Mouse (Mus musculus): ENCODE measurements around the gene Uggt2. TPM values are rescaled to one million over a fixed set of nuclear protein-coding genes. Genes with fewer than 3 reads are reported as not detected.

Uggt2 gene
- polyA plus RNA-seq, 1 experiment from 2014 or later, result 26.7 TPM

- Histone ChIP-seq H3K36me3 (ENCODE audit: insufficient read depth) (0 out of 2 replicates have a peak, but pooled peaks cover 4% of the 10 kb centered on the region), H3K4me3 (ENCODE audit: low read depth, low read length) (peak overlapping the region; percentile 81), H3K27ac (ENCODE audit: low read depth) (peak overlapping the region; percentile 83), H3K27me3 (ENCODE audit: insufficient read depth, low read length) (no peaks in the 10 kb centered on the region), H3K9me3 (ENCODE audit: low read depth, low read length) (no peaks in the 10 kb centered on the region), H3K4me2 (peak overlapping the region; percentile 82), H3K4me1 (ENCODE audit: insufficient read depth) (peaks cover 5% of the 10 kb centered on the region; the same call in 1 of the 2 replicates), H3K9ac (peak overlapping the region; percentile 75)
- WGBS, result 1% methylated on average over 13 of the region's 13 CpGs
- no peak for TF ChIP-seq CTCF (IDR thresholded peaks at IDR 0.05; ENCODE audit: low read depth)
- DNase-seq (no peak), ATAC-seq (ENCODE audit: insufficient read depth) (peak; percentile 79)
Observed at GRCm38 (mm10) chr14:119099570-119099891, 301 bp upstream of the Uggt2 start.

- ATAC-seq (ENCODE audit: insufficient read depth) (no peak), DNase-seq (no peak)
- Histone ChIP-seq H3K9ac (no peak overlapping the region), H3K36me3 (ENCODE audit: insufficient read depth) (peaks cover 24% of the 10 kb centered on the region), H3K27ac (ENCODE audit: low read depth) (no peak overlapping the region), H3K4me1 (ENCODE audit: insufficient read depth) (no peaks in the 10 kb centered on the region), H3K27me3 (ENCODE audit: insufficient read depth, low read length) (no peaks in the 10 kb centered on the region), H3K9me3 (ENCODE audit: low read depth, low read length) (no peaks in the 10 kb centered on the region), H3K4me2 (no peak overlapping the region), H3K4me3 (ENCODE audit: low read depth, low read length) (no peak overlapping the region)
- 80% methylated on average over 1 of the region's 1 CpGs for WGBS
- TF ChIP-seq CTCF (IDR thresholded peaks at IDR 0.05; ENCODE audit: low read depth), result no peak
Observed at GRCm38 (mm10) chr14:119061811-119062210, 37.4 kb downstream of the Uggt2 start.

- Histone ChIP-seq H3K36me3 (ENCODE audit: insufficient read depth) (peaks cover 26% of the 10 kb centered on the region), H3K27ac (ENCODE audit: low read depth) (no peak overlapping the region), H3K9ac (no peak overlapping the region), H3K4me2 (no peak overlapping the region), H3K4me1 (ENCODE audit: insufficient read depth) (no peaks in the 10 kb centered on the region), H3K9me3 (ENCODE audit: low read depth, low read length) (no peaks in the 10 kb centered on the region), H3K4me3 (ENCODE audit: low read depth, low read length) (no peak overlapping the region), H3K27me3 (ENCODE audit: insufficient read depth, low read length) (no peaks in the 10 kb centered on the region)
- DNase-seq, result no peak
- TF ChIP-seq CTCF (IDR thresholded peaks at IDR 0.05; ENCODE audit: low read depth), result no peak
- no peak for ATAC-seq (ENCODE audit: insufficient read depth)
- WGBS, result 85% methylated on average over 2 of the region's 2 CpGs
Observed at GRCm38 (mm10) chr14:119060682-119061081, 38.5 kb downstream of the Uggt2 start.

GRCm38 (mm10) chr14:119057014-119057413 is 42.2 kb downstream of the Uggt2 start:
- no peaks in the 10 kb centered on the region for H3K9me3 ChIP-seq (ENCODE audit: low read depth, low read length)
- ATAC-seq (ENCODE audit: insufficient read depth), result no peak
- H3K27me3 ChIP-seq (ENCODE audit: insufficient read depth, low read length), result no peaks in the 10 kb centered on the region
- no peak overlapping the region for H3K27ac ChIP-seq (ENCODE audit: low read depth)
- WGBS, result 90% methylated on average over 4 of the region's 4 CpGs
- no peak overlapping the region for H3K9ac ChIP-seq
- H3K4me1 ChIP-seq (ENCODE audit: insufficient read depth), result no peaks in the 10 kb centered on the region
- H3K4me2 ChIP-seq, result no peak overlapping the region
- TF ChIP-seq CTCF (IDR thresholded peaks at IDR 0.05; ENCODE audit: low read depth), result no peak
- no peak for DNase-seq
- H3K4me3 ChIP-seq (ENCODE audit: low read depth, low read length), result no peak overlapping the region
- peaks cover 39% of the 10 kb centered on the region for H3K36me3 ChIP-seq (ENCODE audit: insufficient read depth)

DNA sequence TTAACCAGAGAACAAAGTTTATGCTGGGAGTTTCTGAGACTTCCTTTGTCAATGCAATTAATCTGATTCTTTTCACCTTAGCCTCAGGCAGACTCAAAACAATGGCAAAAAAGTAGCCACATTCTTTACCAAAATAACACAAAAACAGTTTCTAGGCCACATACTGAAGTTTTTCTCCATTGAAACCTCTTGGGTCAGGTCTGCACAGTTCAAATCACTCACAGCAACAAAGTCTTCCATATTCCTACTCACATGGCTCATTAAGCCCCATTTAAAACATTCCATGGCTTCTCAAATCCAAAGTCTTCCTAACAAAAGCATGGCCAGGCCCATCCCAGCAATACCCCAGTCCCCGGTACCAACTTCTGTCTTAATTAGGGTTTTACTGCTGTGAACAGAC is 46.3 kb downstream of the Uggt2 start:
- no peaks in the 10 kb centered on the region for H3K27me3 ChIP-seq (ENCODE audit: insufficient read depth, low read length)
- TF ChIP-seq CTCF (IDR thresholded peaks at IDR 0.05; ENCODE audit: low read depth), result no peak
- no peak overlapping the region for H3K4me3 ChIP-seq (ENCODE audit: low read depth, low read length)
- no peaks in the 10 kb centered on the region for H3K9me3 ChIP-seq (ENCODE audit: low read depth, low read length)
- H3K27ac ChIP-seq (ENCODE audit: low read depth), result no peak overlapping the region
- DNase-seq, result no peak
- whole genome bisulfite sequencing, result 95% methylated on average over 1 of the region's 1 CpGs
- no peak overlapping the region for H3K9ac ChIP-seq
- peaks cover 27% of the 10 kb centered on the region for H3K36me3 ChIP-seq (ENCODE audit: insufficient read depth)
- no peaks in the 10 kb centered on the region for H3K4me1 ChIP-seq (ENCODE audit: insufficient read depth)
- H3K4me2 ChIP-seq, result no peak overlapping the region
- no peak for ATAC-seq (ENCODE audit: insufficient read depth)

DNA sequence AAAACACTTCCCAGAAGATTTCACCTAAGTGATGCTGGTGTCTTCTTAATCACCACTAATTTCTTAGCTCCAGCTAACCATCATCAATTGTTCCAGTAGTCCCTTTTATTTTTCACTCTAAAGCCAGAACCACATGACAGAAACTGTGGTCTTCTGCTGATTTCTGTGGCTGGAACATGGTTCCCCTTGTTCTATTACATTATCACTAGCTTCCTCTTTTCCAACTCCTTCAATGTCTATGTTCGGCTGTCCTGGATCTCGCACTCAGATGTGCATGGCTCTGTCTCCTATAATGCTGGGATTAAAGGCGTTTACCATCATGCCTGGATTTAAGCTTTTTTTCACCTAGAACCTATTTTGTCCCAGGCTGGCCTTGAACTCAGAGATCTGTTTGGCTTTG is 46.9 kb downstream of the Uggt2 start:
- WGBS, result 93% methylated on average over 3 of the region's 3 CpGs
- no peak overlapping the region for H3K9ac ChIP-seq
- no peak overlapping the region for H3K27ac ChIP-seq (ENCODE audit: low read depth)
- no peak for TF ChIP-seq CTCF (IDR thresholded peaks at IDR 0.05; ENCODE audit: low read depth)
- H3K4me2 ChIP-seq, result no peak overlapping the region
- H3K27me3 ChIP-seq (ENCODE audit: insufficient read depth, low read length), result no peaks in the 10 kb centered on the region
- DNase-seq, result no peak
- H3K4me1 ChIP-seq (ENCODE audit: insufficient read depth), result no peaks in the 10 kb centered on the region
- H3K9me3 ChIP-seq (ENCODE audit: low read depth, low read length), result no peaks in the 10 kb centered on the region
- peaks cover 26% of the 10 kb centered on the region for H3K36me3 ChIP-seq (ENCODE audit: insufficient read depth)
- H3K4me3 ChIP-seq (ENCODE audit: low read depth, low read length), result no peak overlapping the region
- ATAC-seq (ENCODE audit: insufficient read depth), result no peak

- TF ChIP-seq CTCF (IDR thresholded peaks at IDR 0.05; ENCODE audit: low read depth), result no peak
- Histone ChIP-seq H3K9me3 (ENCODE audit: low read depth, low read length) (no peaks in the 10 kb centered on the region), H3K36me3 (ENCODE audit: insufficient read depth) (peaks cover 28% of the 10 kb centered on the region), H3K4me3 (ENCODE audit: low read depth, low read length) (no peak overlapping the region), H3K27me3 (ENCODE audit: insufficient read depth, low read length) (no peaks in the 10 kb centered on the region), H3K4me1 (ENCODE audit: insufficient read depth) (no peaks in the 10 kb centered on the region), H3K4me2 (no peak overlapping the region), H3K27ac (ENCODE audit: low read depth) (no peak overlapping the region), H3K9ac (no peak overlapping the region)
- ATAC-seq (ENCODE audit: insufficient read depth) (no peak), DNase-seq (no peak)
- 67% methylated on average over 7 of the region's 7 CpGs for WGBS
Observed at GRCm38 (mm10) chr14:119043765-119044164, 55.5 kb downstream of the Uggt2 start.

- Histone ChIP-seq H3K4me3 (ENCODE audit: low read depth, low read length) (no peak overlapping the region), H3K36me3 (ENCODE audit: insufficient read depth) (peaks cover 31% of the 10 kb centered on the region), H3K9me3 (ENCODE audit: low read depth, low read length) (no peaks in the 10 kb centered on the region), H3K4me1 (ENCODE audit: insufficient read depth) (no peaks in the 10 kb centered on the region), H3K27ac (ENCODE audit: low read depth) (no peak overlapping the region), H3K27me3 (ENCODE audit: insufficient read depth, low read length) (no peaks in the 10 kb centered on the region), H3K9ac (no peak overlapping the region), H3K4me2 (no peak overlapping the region)
- DNase-seq (peak; percentile 77), ATAC-seq (ENCODE audit: insufficient read depth) (peak; percentile 12; the same call in 1 of the 2 replicates)
- TF ChIP-seq CTCF (IDR thresholded peaks at IDR 0.05; ENCODE audit: low read depth), result peak; percentile 68
- WGBS, result 64% methylated on average over 1 of the region's 1 CpGs
Observed at GRCm38 (mm10) chr14:119040253-119040652, 59.0 kb downstream of the Uggt2 start.

Data from lung, embryonic 14.5 days (tissue).